Mouse (Mus musculus) kidney, adult 2 months (tissue): ENCODE measurements around the gene Ighmbp2.

Experiments
- CTCF ChIP-seq: fragments of 200-500 bp; conservative IDR thresholded peaks from 2 replicates; pipeline ENCODE4 v1.5.1; 2011; ENCODE audit warnings: low read depth, mild to moderate bottlenecking, control low read depth, low read length, moderate library complexity, mixed read lengths; ENCODE audit not compliant: insufficient read depth, insufficient read length
- POLR2A ChIP-seq: fragments of 200-500 bp; IDR thresholded peaks from one replicate; pipeline ENCODE4 v1.6.1; 2011; ENCODE audit warnings: low read depth, low read length, control low read depth

- no peak for TF ChIP-seq CTCF
- TF ChIP-seq POLR2A, result no peak
Measured at GRCm38 (mm10) chr19:3292993-3293392, 10.2 kb upstream of the Ighmbp2 start.
